Mouse (Mus musculus) lung, postnatal 36 days (tissue): ENCODE measurements around the gene Cblb.
A peak's percentile ranks its signal among the peaks of the same experiment; 100 is the strongest.

Source experiments
- DNase-seq: peaks from one replicate; pipeline ENCODE4 v3.0.0; 2022; ENCODE audit warnings: mixed read lengths

Cblb gene

GRCm38 (mm10) chr16:52077901-52078300 is 46.9 kb downstream of the Cblb start:
- DNase-seq, result no peak

GRCm38 (mm10) chr16:52078758-52079474 is 47.9 kb downstream of the Cblb start:
- peak; percentile 70 for DNase-seq

DNA sequence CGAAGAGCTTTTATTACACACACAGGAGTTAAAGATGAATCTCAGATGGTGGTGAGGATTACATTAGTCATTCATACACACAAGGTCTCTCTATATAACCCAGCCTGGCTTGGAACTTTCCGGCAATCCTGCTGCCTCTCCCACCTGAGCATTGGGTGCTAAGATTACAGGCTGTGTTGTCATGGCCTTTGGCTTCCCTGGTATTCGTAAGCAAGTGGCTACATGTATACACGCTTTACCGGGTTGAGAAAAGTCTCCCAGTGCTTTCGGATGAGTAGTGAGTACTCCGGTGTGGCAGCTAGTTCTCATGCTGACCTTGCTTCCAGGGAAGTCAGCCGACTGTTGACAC is 48.4 kb downstream of the Cblb start:
- no peak for DNase-seq

DNA sequence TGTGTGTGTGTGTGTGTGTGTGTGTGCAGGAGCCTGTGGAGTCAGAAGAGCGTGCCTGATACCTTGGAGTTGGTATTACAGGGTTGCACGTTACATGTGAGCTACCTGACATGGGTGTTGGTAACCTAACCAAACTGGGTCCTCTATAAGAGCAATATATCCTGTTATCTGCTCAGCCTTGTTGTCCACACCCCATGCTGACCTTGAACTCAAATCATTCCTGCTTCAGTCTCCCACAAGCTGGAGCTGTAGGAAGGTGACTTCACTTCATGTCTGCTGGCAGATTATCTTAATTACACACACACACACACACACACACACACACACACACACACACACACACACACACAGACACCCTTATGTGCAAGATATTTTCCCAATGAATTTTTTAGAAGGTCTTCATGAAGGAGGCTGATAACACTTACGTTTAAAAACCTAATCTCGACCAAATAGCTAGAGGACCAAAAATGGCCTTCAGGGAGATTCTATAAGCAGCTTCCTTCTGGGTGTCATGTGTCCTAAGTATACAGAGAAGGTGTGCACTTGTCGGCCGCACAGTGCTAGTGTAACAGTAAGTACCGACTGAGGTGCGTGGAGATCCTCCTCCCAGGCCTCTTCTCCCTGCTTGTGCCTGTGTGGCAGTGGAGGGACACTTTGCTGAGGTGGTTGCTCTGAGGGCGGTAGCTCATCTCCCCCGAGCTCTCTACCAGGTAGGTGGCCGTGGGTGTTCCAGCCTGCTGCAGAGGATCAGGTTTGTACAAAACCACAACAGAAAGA is 49.8 kb downstream of the Cblb start:
- no peak for DNase-seq

DNA sequence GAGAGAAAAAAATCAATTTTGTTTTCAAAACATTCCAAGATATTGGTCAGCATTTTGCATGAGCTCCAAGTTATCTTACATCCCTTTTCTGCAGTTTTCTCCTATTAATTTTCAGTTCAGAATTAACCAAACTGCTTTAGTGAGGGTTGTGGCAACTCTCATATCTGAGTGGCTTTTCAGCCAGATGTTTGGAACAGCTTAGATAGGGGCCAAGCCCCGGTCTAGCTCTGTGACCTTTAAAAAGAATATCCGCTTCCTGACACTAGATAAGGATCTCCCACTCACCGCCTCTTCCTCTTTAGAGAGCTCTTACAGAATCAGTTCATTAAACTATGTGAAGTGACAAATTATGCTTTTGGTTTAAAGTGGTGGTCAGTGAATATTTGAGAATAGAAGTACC is 50.7 kb downstream of the Cblb start:
- peak; percentile 69 for DNase-seq

DNA sequence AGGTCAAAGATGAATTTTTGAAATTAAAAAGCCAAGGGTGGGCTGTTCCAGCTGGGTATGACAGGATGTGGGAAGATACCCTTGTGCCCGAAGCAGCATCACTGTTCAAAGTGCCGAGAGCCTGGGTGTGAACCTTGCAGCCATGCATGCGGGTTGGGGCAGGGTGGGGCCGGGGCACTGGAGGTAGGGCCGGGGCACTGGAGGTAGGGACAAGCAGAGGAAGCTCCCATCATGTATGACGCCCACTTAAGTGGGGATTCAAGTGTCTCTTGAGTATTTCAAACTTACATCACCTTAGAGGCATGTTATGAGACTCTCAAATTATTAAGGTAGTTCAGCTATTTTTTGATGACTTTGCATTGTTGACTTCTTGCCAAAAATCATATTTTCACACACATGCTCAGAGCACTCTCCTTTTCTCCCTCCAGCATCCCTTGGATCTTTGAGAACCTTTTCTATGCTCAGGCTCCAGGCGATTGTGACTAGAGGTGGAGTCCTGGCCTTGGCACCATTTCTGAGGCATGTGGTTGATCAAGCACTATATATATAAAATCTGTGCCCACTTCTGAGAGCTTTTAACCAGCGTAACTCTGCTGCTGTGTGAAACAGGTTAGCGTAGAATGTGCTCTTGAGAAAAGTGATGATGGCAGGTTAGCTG is 55.9 kb downstream of the Cblb start:
- peak; percentile 56 for DNase-seq

DNA sequence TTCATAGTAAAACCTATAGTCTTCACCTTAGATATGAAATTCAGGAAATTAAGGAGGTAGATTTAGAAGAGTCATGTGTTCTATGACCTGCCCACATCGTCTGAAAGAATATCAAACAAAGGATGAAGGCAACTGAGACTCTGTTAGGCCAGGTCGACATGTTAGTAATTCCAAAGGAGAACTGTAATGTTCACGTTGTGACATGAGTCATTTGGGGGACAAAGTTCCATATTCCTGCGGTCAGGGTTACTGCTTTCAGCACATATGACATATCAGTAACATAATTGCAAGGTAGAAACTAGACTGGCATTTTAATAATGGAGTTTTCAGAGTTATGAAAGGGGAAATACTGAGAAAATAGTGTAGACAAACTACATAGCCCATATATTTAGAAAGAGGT is 58.3 kb downstream of the Cblb start:
- no peak for DNase-seq

DNA sequence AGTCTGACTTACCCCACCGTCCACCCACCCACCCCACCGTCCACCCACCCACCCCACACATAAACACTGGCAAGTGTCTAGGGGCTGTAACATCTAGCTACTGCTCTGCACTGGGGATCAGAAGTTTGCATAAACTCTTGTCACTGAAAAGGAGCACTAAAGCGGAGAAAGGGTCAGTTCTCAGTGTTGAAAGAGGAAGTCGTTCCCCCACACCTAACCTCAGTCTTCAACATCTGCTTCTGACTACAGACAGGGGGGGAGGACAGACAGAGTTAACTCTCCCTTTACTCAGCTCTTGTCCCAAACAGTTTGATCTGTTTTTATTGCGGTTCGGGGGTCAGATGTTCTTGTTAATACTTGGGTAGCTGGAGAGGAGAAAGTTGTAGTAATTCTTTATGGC is 59.9 kb downstream of the Cblb start:
- peak; percentile 37 for DNase-seq

DNA sequence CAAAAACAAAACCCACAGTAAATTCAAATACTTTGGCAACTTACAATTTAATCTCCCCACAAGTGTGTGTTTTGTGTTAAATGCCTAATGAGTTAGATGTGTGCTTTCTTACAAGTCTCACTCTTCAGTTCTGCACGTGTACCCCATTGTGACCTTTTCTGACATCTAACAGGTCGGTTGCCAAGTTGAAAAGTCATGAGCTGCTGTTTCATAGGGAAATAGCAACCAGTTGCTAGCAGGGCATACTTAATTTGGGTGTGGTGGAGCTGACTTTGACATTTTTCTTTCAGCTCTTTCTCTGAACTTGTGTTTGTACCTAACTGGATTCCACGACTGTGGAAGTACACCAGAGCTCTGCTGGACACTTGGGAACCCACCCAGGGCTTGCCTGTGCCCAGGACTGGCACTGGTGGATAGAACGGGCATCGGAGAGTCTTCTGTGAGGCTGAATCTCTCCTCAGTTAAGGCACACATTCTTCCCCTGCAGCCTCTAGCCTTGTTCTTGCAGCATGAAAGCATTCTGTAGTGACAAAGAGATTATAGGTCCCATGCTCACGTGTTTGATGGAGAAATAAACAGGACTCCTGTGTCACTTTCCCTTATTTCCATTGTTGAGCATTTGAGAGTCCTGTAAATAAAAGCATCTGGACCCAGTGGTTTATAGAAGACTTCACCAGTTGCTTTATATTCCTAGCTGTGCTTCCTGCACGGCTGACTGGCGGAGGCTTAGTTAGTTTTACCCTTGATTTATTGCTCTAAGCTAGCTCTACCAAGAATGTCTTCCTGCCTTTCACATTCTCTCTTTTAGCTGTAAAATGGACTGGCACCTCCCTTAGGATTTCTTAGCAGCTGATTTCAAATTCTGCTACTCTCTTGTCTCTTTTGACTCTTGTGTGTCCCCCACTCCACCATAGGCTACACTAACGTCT is 62.6 kb downstream of the Cblb start:
- DNase-seq, result peak; percentile 78

DNA sequence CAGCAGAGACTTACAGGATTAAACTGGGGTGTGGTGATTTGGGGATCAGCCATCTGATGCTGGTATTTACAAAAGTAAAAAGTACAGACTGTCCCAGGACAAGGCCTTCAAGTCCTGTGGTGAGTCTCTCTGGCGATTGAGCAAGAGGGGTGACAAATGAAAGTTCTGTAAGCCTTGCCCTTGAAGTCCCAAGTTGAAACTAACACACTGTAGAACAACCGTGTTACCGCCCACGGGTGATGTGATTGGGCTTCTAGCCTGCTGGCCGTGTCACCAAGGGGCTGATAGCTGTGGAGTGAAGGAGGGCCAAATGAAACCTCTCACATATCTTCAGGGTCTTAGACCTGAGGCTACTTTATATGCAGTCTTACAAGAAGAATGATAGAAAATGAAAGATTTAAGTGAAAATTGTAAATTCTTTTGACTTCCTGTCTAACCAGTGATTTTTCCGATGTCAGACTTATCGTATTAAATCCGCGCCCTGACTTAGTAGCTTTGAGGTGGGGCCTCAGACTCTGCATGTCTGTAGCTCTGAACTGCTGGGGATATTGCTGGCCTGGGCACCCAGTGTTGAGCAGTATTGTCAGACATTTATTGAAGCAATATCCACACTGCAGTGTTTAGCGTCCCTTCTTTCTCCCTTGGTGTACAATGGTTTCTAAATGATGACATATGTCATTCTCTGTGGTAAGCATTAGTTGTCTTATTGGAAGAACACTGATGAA is 63.9 kb downstream of the Cblb start:
- DNase-seq, result peak; percentile 93

DNA sequence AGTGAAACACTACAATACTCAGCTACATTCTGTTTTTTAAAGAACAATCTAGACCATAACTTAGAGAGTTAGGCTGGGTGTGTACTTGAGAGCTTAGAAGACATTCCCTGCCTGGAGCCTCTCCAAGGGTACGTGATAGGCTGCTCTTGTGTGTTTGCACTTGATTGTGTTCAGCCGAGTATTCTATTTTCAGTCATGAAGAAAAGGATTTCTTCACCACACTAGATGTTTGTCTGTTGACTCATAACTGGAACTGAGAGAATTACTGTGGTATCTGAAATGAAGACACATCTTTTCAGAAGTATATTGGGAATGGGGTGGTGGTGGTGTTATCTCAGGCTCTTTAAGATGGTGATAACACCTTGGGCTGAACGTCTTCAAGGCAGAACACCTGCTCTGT is 64.6 kb downstream of the Cblb start:
- DNase-seq, result peak; percentile 89

DNA sequence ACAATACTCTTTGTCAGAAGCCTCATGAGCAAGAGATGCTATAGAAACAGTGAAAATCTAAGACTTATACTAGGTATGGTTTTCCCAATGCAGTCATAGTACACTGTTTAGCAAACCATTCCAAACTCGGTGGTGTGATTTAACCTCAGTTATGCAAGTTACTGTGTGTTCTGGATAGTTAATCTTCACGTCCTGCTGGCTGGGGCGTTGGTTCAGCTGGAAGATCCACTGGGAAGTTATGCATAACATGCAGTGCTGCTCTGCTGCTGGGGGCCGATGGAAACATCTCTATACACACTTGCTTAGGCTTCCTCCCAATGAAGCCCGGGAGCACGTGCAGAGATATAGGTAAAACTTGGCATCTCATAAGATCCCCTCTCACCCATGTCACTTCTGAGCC is 69.4 kb downstream of the Cblb start:
- no peak for DNase-seq

GRCm38 (mm10) chr16:52104608-52105007 is 73.6 kb downstream of the Cblb start:
- DNase-seq, result no peak

DNA sequence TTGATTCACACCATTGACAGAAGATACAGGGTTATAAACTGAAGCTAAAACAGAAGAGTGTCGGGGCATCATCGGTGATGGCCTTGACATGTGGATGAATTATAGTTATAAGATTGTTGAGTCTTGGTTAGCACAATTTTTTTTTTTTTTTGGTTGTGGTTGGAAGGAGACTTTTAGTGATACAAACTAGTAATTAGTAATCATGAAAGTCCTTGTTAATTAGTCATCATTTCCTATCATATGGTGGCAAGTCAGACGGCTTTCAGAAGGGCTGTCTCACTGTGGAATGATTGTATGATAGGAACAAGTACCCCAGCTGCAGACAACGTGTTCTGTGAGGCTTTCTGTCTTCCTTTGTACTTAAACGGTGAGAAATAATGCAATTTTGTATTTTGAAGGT is 76.8 kb downstream of the Cblb start:
- DNase-seq, result no peak

- no peak for DNase-seq
Observed at GRCm38 (mm10) chr16:52114473-52114872, 83.4 kb downstream of the Cblb start.

GRCm38 (mm10) chr16:52119003-52119402 is 88.0 kb downstream of the Cblb start:
- no peak for DNase-seq

DNA sequence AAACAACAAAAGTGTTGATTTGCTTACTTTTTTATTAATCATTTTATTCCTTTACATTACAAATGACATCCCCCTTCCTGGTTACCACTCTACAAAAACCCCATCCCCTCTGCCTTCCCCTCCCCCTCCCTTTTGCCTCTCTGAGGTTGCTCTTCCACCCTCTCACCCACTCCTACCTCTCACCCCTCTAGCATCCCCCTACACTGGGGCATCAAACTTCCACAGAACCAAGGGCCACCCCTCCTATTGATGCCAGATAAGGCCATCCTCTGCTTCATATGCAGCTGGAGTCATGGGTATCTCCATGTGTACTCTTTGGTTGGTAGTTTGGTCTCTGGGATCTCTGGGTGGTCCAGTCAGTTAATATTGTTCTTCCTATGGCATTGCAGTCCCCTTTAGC is 93.9 kb downstream of the Cblb start:
- no peak for DNase-seq

GRCm38 (mm10) chr16:52125896-52126295 is 94.9 kb downstream of the Cblb start:
- no peak for DNase-seq

DNA sequence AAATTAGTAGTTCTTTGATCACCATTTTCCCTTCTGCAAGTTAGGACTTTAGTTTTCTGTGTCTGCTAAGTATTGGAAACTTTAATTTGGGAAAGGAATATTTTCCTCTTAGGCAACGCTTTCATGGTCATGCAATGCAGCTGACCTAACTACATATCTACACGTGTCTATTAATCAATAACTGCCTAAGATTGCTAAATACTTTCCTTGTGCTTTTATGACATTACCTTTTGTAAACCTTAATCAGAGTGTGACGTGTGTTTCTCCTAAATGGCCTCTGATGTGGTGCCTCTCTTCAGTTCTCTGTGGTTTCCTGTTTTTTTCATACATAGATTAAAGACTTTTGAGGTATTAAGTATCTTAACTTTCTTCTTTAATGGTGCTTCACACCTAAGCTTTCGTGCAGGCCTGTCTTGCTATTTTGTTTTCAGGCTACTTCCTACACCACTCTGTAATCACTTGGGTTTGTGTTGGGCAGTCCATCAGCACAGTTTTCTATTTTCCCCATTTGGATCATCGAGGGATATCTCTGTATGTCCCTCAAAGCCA is 98.4 kb downstream of the Cblb start:
- DNase-seq, result no peak

DNA sequence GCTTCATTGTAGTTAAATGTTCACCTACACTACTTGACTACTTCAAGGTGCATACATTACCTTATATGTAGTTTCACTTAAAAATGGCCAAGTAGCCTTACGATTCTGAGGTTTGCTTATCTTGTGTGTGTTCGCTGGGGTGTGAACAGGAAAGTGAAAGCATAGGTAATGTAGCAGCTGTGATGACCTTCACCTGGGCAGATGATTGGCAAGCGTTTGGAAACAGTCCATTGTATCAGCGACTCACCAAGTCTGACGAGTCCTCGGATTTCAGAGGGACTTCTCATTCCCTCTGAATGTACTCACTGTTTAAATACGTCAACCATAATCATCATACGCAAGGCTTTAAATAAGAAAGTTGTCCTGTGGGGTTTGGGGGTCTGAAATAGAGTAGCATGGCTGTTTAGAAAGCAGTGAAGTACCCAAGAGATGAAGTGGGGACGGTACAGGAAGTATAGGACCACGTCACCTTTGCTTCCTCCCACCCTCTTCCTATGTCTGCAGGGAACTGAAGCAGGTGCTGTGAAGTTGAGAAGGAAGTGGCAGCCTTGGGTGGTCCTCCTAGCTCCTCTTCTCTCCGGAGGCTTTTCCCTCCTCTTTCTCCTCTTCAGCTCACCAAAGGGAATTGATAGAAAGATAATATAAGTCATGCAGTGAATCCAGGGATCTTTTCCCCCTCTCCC is 101.9 kb downstream of the Cblb start:
- DNase-seq, result no peak

DNA sequence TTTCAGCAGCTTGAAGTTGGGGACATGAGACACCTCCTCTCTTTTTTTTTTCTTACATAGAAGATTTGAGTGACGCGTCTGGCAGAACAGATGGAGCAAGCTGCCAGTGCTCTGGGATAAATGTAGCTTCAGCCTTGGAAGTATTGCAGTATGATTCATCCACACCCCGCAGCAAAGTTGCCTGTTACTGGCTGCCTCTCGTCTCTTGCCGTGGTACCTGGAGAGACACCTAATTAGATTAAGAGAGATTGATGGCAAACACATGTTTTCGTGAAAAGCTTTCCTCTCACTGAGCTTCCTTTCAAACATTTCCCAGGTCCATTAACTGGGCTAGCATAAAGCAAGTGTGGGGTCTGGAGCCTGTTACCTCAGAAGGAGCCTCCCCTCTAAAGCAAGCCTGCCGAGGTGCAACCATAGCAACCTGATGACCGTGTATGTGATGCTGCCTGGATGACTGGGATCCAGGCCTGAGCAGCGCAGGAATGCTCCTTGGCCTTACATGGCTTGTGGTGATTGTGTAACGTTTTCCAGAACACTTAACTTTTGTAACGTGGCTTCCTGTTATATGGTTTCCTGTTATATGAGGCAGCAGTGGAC is 103.7 kb downstream of the Cblb start:
- DNase-seq, result peak; percentile 56
